Mouse (Mus musculus) erythroblast, embryonic 14.5 days (primary cell): ENCODE results near the gene Ddo.

Experiments used
- GATA1 ChIP-seq: IDR thresholded peaks from 2 replicates; pipeline ENCODE4 v1.6.1; 2012; ENCODE audit warnings: low read length, inconsistent platforms, mixed read lengths
- TAL1 ChIP-seq: IDR thresholded peaks from 3 replicates; pipeline ENCODE4 v1.6.1; 2012; ENCODE audit warnings: low read length, inconsistent platforms, mixed read lengths

- no peak for TF ChIP-seq TAL1
- TF ChIP-seq GATA1, result no peak
These were observed 8.5 kb downstream of the Ddo start for GRCm38 (mm10) chr10:40638276-40638675.
